Mouse (Mus musculus) forelimb bud, embryonic 11.5 days (tissue): Measurements from ENCODE around the gene Slc24a1.
"Not testable (repeated sequence)": the region's sequence is repeated elsewhere in the genome, so short reads cannot be mapped to it uniquely, and the experiment has no call there.

Experiments
- DNase-seq: peaks from one replicate; pipeline ENCODE4 v3.0.0-alpha.2; 2012; ENCODE audit warnings: low read depth, low spot score

Gene Slc24a1

GRCm38 (mm10) chr9:64951161-64951657 lies at the start of gene Slc24a1:
Gene Slc24a1 (minus strand): TSS chr9:64951607.
- no peak for DNase-seq

- not testable (repeated sequence) for DNase-seq
Observed at GRCm38 (mm10) chr9:64995464-64995863, 44.1 kb upstream of the Slc24a1 start.

- DNase-seq: no peak
Observed at GRCm38 (mm10) chr9:64990291-64990690, 38.9 kb upstream of the Slc24a1 start.

DNA sequence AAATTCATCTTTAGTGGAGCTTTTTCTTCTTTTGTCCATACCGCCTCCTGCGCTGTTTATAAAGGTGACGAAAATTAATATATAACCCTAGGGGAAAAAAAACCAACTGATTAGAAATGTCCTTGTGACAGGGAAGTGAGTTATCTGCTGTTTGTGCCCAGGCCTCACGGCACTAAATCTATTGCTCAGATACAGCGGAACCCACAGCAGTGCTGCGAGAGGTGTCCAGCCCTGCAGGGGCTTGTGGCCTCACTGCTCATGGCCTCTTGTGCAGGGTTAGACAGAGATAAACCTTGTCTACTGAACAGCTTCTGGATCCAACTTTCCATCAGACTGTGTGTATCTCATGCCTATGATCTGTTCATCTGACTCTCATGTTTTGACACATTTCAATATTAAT lies 37.0 kb upstream of the Slc24a1 start:
- DNase-seq: no peak

DNA sequence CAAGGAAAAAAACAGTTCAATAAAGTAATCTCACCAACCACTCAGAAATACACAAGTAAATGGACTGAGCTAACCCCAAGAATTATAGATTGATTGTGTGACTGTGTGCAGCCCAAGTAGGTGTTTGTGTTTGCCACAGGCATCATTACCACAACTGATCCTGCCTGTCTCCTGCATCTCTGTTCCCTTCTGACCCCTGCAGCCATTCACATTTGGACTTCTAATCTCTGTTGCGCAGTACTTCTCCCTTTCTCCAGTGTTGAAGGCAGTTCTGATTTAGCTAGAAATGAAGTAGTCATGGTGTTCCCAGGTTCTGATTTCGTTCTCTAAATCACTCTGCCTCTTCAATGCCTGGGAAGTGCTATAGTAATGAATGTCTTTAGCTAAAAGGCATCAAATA lies 36.2 kb upstream of the Slc24a1 start:
- no peak for DNase-seq

- no peak for DNase-seq
Observed at GRCm38 (mm10) chr9:64985807-64986206, 34.4 kb upstream of the Slc24a1 start.

GRCm38 (mm10) chr9:64985037-64985794 lies 33.8 kb upstream of the Slc24a1 start:
- DNase-seq: no peak

- no peak for DNase-seq
Observed at GRCm38 (mm10) chr9:64981904-64982303, 30.5 kb upstream of the Slc24a1 start.

- DNase-seq: no peak
Observed at GRCm38 (mm10) chr9:64980548-64980947, 29.1 kb upstream of the Slc24a1 start.

- no peak for DNase-seq
Observed at GRCm38 (mm10) chr9:64960978-64961320, 9.5 kb upstream of the Slc24a1 start.

DNA sequence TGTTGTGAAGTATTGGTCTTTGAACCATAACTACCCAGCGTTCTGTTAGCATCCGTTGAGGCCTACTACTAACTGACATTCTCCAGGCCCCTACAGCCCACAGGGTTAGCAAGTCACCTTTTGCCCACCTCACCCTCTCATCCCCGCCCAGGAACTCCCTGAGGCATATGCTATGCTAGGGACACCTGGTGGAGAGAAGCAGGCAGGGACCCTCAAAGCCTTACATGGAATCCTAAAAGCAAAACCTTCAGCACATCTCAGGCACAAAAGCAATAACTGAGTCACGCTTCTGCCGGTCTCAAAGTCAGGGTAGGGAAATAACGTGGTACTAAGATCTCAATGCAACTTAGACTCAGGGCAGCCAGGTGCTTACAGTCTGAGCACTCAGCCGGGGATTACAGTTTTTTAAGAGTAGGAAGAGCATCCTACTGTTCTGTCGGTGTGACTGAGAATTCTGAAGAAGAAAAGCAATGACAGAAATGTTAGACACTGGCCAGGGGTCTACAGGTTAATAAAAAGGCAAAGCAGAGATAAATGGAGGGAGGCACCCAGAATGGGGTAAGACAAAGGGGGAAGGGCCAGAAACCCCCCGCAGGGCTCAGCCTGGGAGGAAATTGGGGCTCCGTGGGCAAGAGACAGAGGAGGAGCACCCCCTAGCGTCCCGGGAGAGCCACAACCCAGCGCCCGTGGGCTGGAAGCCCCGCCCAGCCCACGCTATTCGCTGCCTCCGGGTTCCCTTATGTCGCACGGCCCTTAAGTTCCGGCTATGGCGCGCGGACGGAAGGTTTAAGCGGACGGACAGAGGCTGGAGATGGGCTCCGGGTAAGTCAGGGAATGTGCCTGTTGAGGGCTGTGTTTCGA lies 8.9 kb upstream of the Slc24a1 start, which contains the start of gene Ints14:
Ints14 (plus strand) TSS at position 789 of the 861 bp plus-strand sequence.
- peak; percentile 97 for DNase-seq

DNA sequence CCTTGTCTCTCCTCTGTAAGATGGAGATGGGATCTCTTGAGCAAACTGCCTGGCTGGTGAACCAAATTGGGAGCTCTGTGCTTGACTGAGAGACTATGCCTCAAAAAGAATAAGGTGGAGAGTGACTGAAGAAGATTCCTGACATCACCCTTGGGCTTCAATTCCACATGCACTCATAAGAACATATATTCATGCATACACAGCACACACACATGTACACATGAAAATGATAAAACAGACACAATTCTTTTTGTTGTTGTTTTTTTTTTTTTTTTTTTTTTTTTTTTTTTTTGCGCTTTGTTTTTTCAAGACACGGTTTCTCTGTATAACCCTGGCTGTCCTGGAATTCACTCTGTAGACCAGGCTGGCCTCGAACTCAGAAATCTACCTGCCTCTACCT lies 5.9 kb upstream of the Slc24a1 start:
- no peak for DNase-seq

- no peak for DNase-seq
Observed at GRCm38 (mm10) chr9:64956337-64956736, 4.9 kb upstream of the Slc24a1 start.

DNA sequence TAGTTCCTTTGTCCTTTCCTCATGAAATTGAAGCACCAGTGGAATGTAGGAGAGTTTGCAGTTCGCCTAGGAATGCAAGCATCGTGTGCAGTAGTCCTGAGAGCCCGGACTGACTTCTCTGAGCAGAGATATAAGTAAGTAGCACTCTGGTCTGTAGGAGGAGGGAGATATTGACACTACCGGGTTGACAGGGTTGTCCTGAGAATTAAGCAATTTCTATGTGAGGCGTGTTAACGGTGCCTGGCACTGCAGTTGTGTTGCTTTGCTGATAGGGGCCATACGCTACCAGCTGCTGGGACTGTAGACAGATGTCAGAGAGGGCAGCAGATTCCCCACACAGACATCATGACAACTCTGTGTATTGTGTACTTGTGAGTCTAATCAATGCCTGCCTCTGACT lies 1.8 kb upstream of the Slc24a1 start:
- DNase-seq: no peak

- no peak for DNase-seq
Observed at GRCm38 (mm10) chr9:64952055-64952454, 648 bp upstream of the Slc24a1 start.

DNA sequence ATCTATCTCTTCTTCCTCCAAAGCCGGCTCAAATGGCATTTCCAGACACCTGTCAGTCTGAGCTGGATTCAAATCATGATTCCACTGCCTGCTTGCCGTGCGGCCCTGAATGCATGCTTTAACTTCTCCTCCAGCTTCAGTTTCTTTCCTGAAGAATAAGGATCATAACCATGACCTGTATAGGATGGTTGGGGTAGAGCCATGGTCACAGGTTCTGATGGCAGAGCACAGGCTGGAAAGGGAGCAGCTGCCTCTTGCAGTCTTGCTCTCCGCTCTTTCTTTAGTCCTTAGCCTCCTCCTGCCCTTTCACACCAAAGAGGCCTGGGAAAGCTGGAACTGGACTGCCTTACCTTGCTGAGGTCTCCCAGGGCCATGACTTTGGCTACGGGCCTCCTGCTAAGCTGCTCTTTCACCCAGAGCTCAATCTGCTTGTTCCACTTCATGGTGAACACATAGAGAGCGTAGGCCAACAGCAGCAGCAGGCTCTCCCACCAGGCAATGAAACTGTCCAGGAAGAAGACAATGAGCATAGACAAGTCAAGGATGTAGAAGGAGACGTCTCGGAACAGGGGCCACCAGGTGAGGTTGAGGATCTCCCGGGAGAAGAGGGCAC lies 3.8 kb downstream of the Slc24a1 start:
- DNase-seq: no peak

DNA sequence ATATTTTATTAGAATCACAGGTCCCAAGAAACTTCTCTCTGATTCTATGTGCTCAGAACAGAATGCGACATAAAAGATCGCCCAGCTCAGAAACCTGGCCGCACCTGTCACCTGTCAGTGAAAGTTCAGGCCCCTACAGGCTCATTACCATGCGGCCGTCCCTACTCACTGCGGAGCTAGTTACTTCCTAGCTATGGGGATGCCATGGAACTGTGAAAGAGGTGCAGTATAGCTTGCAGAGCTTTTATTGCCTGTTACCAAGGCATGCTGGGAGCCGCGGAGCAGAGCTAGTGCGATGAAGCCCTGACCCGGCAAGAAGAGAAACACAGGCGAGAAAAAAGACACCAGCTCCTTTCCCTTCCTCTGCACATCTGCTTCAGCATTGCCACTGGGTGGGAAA lies 7.4 kb downstream of the Slc24a1 start:
- DNase-seq: no peak

DNA sequence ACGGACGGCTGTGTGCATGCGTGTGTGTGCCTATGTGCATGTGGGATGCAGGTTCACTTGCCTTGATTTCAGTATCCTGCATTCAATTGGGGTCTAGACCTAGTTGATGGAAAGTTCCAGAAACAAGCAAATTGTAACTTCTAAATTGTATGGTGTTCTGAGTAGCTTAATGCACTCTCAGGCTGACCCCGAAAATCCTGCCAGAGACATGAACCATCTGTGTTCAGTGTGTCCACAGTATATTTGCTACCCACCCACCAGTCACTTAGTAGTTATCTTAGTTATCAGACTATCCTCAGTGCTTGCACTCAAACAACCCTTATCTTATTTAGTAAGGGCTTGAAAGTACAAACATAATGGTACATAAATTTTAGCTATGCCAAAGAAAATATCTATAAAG lies 9.8 kb downstream of the Slc24a1 start:
- DNase-seq: no peak

DNA sequence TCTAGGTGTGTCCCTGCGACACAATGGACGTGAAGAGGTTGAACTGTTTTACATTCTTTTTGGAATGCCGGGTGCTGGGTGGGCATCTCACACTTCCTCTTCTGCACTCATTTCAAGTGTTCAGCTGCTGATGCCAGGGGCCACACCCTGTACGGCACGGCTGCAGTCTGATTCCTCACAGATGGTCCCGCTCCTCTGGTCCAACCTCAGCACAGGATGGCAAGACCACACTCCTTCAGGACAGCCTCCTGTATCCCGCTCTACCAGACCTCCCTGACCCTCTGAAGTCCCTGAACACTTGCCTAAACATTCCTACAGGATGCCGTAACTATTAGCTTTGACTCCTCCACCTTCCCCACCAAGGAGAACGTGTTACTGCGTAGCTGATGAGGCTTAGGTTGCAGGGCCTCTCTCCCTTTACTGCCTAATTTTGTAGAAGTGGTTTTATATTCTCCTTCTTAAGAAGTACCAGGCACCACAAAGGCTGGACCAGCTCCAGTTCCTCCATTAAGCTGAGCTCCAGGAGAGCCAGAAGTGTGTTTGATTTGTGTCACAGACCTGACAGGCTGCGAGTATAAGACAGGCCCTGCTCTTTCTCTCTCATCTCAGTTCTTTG lies 10.6 kb downstream of the Slc24a1 start:
- DNase-seq: no peak

DNA sequence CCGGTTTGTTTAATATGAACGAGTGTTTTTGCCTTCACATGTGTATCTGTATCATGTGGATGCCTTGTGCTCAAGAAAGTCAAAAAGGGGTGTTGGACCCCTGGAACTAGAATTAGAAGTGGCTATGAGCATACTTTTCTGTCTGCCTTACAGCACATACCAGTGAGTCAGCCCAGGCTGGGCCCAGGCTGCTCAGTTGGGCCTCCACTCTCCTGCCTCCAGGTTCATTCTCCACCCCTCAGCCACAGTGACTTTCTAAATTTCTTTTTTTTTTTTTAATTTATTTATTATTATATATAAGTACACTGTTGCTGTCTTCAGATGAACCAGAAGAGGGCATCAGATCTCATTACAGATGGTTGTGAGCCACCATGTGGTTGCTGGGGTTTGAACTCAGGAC lies 11.6 kb downstream of the Slc24a1 start:
- no peak for DNase-seq

DNA sequence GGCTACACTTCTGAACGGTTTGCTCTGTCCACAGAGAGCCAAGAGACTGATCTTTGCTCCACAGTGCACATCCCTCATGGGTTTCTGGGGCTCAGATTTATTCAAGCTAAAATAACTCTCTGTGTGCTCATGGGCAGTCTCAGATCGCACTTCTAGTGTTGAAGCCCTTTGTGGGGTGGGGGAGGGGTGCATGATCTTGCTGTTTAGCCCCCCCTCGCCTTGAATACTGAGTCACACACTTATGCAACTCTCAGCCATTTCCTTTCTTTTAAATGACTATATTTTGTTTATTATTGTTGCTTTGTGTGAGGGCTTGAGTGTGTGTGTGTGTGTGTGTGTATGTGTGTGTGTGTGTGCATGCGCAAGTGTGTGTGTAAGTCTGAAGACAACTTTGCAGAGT lies 12.1 kb downstream of the Slc24a1 start:
- DNase-seq: no peak

GRCm38 (mm10) chr9:64938535-64938934 lies 12.9 kb downstream of the Slc24a1 start:
- no peak for DNase-seq
